Mouse (Mus musculus) intestine, embryonic 14.5 days (tissue): Measurements from ENCODE around the gene Olfr646. TPM values are rescaled to one million over a fixed set of nuclear protein-coding genes. Genes with fewer than 3 reads are reported as not detected.

ENCODE experiments used
- ATAC-seq: fragments of 200-750 bp; cut with Nextera tagmentation; replicated peaks from 2 replicates; pipeline ENCODE4 v1.8.0; 2017; ENCODE audit warnings: low read depth, moderate number of reproducible peaks, moderate TSS enrichment, moderate library complexity; ENCODE audit not compliant: low FRiP score, low TSS enrichment
- DNase-seq: peaks from one replicate; pipeline ENCODE4 v3.0.0-alpha.2; 2018; ENCODE audit warnings: low spot score
- H3K27ac ChIP-seq: fragments of 300-500 bp; sonication (generic); 2 replicates; pipeline ENCODE4 v1.5.1; 2014; ENCODE audit warnings: low read depth, mild to moderate bottlenecking, control low read depth
- H3K27me3 ChIP-seq: fragments of 300-500 bp; sonication (generic); replicated peaks from 2 replicates; pipeline ENCODE4 v1.6.1; 2014; ENCODE audit warnings: low read length, control low read depth; ENCODE audit not compliant: control insufficient read depth, insufficient read depth
- H3K36me3 ChIP-seq: fragments of 300-500 bp; sonication (generic); 2 replicates; pipeline ENCODE4 v1.6.1; 2014; ENCODE audit warnings: low read length, control low read depth; ENCODE audit not compliant: control insufficient read depth, insufficient read depth
- H3K4me1 ChIP-seq: fragments of 300-500 bp; sonication (generic); replicated peaks from 2 replicates; pipeline ENCODE4 v1.6.1; 2014; ENCODE audit warnings: low read length, control low read depth, mixed read lengths; ENCODE audit not compliant: control insufficient read depth, insufficient read depth
- H3K4me2 ChIP-seq: fragments of 300-500 bp; sonication (generic); 2 replicates; pipeline ENCODE4 v1.6.1; 2014; ENCODE audit warnings: low read length
- H3K4me3 ChIP-seq: fragments of 300-500 bp; sonication (generic); 2 replicates; pipeline ENCODE4 v1.5.1; 2014; ENCODE audit warnings: low read depth, low read length, control low read depth, mixed read lengths
- H3K9ac ChIP-seq: fragments of 300-500 bp; sonication (generic); 2 replicates; pipeline ENCODE4 v1.6.1; 2014; ENCODE audit warnings: mild to moderate bottlenecking, low read length
- H3K9me3 ChIP-seq: fragments of 300-500 bp; sonication (generic); 2 replicates; pipeline ENCODE4 v1.6.1; 2016; ENCODE audit warnings: low read length, control low read depth; ENCODE audit not compliant: control insufficient read depth
- WGBS: fragments of 180-500 bp; shearing (Covaris S2); extraction: QIAGEN DNeasy Blood & Tissue Kit; methylation state at CpG from one replicate; pipeline ENCODE4 v1.1.7; 2014; 5-methylcytosine and 5-hydroxymethylcytosine counted together
- polyA plus RNA-seq: library from polyadenylated mRNA; unstranded; fragments of >200 nt; fragmentation: Nextera tagmentation; extraction: Ambion mirVana; gene quantifications from 2 replicates; pipeline ENCODE4 v1.2.1, GENCODE M21; 2014

The Olfr646 gene
- not detected in 2 replicates for polyA plus RNA-seq

DNA sequence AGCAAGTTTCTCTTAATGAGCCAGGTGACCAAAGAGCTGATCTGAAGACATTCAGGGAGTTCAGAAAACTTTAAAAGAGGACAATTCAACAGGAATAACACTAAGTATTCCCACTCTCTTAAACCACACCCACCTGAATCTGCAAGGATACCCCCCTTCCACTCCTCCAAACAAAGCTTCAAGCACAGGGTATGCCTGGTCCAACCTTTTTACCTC lies at the start of gene Olfr646:
TSS of gene Olfr646 (plus strand) at position 117 of the 216 bp plus-strand sequence.
- Histone ChIP-seq H3K4me2 (no peak within 1 kb of the TSS), H3K27ac (no peak within 1 kb of the TSS), H3K27me3 (no peaks in the 10 kb centered on the region), H3K9ac (no peak within 1 kb of the TSS), H3K4me1 (no peaks in the 10 kb centered on the region), H3K4me3 (no peak within 1 kb of the TSS), H3K9me3 (no peaks in the 10 kb centered on the region), H3K36me3 (no peaks in the 10 kb centered on the region)
- ATAC-seq (no peak), DNase-seq (no peak)

DNA sequence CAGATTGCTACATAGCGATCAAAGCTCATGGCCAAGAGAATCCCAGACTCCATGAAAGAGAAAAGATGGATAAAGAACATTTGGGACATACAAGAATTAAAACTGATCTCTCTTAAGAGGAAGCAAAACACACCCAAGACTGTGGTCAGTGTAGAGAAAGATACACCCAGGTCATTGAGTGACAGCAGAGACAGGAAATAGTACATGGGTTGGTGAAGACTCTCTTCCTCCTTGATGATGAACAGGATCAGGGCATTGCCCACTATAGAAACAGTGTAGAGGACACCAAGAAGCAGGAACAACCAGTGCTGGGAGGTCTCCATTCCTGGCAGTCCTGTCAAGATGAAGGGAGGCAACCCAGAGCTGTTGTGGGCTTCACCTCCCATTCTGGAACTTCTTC lies 45.5 kb upstream of the Olfr646 start:
- Histone ChIP-seq H3K4me3 (no peak overlapping the region), H3K9me3 (no peaks in the 10 kb centered on the region), H3K9ac (no peak overlapping the region), H3K4me1 (no peaks in the 10 kb centered on the region), H3K36me3 (no peaks in the 10 kb centered on the region), H3K27ac (no peak overlapping the region), H3K27me3 (no peaks in the 10 kb centered on the region), H3K4me2 (no peak overlapping the region)
- no peak for DNase-seq
- ATAC-seq, result no peak
- WGBS, result 93% methylated on average over 1 of the region's 1 CpGs

DNA sequence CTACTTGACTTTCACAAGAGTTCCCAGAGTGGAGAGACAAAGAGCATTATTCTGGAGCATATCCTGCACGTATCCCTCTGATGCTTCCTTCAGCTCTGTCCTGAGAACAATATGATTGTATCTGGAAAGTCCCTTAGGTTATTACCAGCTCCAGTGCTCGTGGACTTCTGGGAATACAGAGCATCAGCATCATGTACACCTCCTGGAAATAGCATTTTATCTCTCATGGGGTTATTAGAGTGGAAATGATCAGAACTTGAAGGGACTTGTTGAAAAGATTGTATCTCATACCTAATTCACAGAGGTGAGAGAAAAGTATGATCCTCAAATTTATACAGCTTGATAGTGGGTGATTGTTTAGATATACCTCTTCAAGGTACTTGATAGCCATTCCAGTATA lies 43.3 kb upstream of the Olfr646 start, which contains the start of gene 4930516K23Rik:
TSS of gene 4930516K23Rik (minus strand) at position 101 of the 400 bp plus-strand sequence.
- H3K9ac ChIP-seq, result no peak within 1 kb of the TSS
- no peaks in the 10 kb centered on the region for H3K27me3 ChIP-seq
- no peak within 1 kb of the TSS for H3K4me3 ChIP-seq
- 58% methylated on average over 2 of the region's 2 CpGs for WGBS
- no peaks in the 10 kb centered on the region for H3K4me1 ChIP-seq
- H3K9me3 ChIP-seq, result no peaks in the 10 kb centered on the region
- DNase-seq (no peak), ATAC-seq (no peak)
- H3K27ac ChIP-seq, result no peak within 1 kb of the TSS
- no peaks in the 10 kb centered on the region for H3K36me3 ChIP-seq
- H3K4me2 ChIP-seq, result no peak within 1 kb of the TSS

DNA sequence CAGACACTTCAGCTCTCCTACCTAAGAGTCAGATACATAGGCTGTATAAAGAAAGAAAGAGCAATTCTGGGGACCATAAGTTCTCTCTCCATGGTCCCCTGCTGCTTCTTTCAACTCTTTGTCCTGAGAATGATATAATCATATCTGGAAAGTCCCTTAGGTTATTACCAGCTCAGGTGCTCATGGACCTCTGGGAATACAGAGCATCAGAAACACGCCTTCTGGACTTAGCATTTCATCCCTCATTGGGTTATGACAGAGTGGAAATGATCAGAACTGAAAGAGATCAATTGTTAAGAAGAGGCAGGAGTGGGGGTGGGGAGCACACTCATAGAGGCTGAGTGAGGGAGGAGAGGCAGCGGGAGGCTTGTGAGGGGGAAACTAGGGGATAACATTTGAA lies 32.9 kb upstream of the Olfr646 start, which contains the start of gene Olfr644:
TSS of gene Olfr644 (minus strand) at position 101 of the 400 bp plus-strand sequence.
- no peaks in the 10 kb centered on the region for H3K27me3 ChIP-seq
- ATAC-seq, result no peak
- H3K36me3 ChIP-seq, result no peaks in the 10 kb centered on the region
- H3K9me3 ChIP-seq, result no peaks in the 10 kb centered on the region
- H3K4me1 ChIP-seq, result no peaks in the 10 kb centered on the region
- H3K4me3 ChIP-seq, result no peak within 1 kb of the TSS
- H3K27ac ChIP-seq, result no peak within 1 kb of the TSS
- H3K4me2 ChIP-seq, result no peak within 1 kb of the TSS
- no peak for DNase-seq
- no peak within 1 kb of the TSS for H3K9ac ChIP-seq
- 66% methylated on average over 2 of the region's 2 CpGs for WGBS

DNA sequence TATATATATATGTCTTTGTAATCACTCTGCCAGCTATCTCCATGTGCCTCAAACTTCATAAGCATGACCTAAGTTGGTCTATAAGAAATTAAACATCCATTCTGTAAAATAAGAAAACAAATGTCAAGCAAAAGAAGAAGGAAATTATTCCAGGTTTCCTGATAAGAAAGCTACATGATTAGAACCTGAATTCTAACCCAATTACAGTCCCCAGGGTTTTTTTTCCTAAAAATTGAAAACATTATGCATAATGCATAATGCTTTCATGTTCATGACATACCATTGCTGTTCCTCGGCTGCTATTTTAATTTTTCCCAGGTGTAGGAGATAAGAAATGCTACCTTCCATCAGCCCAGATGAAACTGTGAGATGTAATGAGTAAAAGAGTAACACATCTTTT lies 19.3 kb upstream of the Olfr646 start, which contains the start of gene Olfr645:
TSS of gene Olfr645 (minus strand) at position 101 of the 400 bp plus-strand sequence.
- no peaks in the 10 kb centered on the region for H3K9me3 ChIP-seq
- no peaks in the 10 kb centered on the region for H3K4me1 ChIP-seq
- ATAC-seq, result no peak
- no peak within 1 kb of the TSS for H3K27ac ChIP-seq
- no peaks in the 10 kb centered on the region for H3K27me3 ChIP-seq
- DNase-seq, result no peak
- WGBS, result 80% methylated on average over 1 of the region's 1 CpGs
- no peak within 1 kb of the TSS for H3K4me3 ChIP-seq
- H3K9ac ChIP-seq, result no peak within 1 kb of the TSS
- no peaks in the 10 kb centered on the region for H3K36me3 ChIP-seq
- H3K4me2 ChIP-seq, result no peak within 1 kb of the TSS

DNA sequence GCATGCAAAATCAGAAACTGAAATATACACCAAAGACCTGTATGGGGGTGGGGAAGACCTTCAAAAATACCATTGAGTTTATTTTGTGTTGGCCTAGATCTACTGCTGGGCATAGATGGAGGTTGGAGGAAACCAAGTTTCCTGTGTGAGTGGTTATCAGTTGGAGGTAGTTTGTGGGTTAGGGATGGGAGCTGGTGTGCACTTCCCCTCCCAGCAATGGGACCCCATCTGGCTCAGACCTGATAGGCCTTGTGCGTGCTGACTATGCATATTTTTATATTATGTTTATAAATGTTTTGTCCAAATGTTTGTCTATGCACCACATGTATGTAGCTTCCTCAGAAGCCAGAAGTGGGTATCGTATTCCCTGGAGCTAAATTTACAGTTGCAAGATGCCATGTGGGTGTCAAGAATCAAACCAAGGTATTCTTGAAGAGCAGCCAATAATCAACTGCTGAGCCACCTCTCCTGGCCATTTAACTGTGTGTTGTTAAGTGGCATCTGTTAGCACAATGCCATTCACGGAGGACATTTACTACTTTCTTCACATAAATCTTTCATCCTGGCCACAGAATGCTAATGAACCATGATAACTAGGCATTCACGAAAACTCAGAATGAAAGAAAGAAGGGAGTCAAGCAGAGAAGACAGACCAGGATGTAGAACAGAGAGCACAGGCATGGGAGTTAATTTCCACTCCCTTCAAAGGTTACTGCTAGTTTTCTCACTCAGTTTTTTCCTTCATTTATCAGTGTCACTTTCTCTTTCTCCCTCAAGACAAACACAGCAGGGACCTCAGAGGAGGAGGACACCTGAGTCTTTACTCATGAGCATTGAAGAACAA lies 538 bp upstream of the Olfr646 start:
- Histone ChIP-seq H3K4me1 (no peaks in the 10 kb centered on the region), H3K27me3 (no peaks in the 10 kb centered on the region), H3K27ac (no peak overlapping the region), H3K9ac (no peak overlapping the region), H3K4me2 (no peak overlapping the region), H3K4me3 (no peak overlapping the region), H3K36me3 (no peaks in the 10 kb centered on the region), H3K9me3 (no peaks in the 10 kb centered on the region)
- 42% methylated on average over 4 of the region's 4 CpGs for WGBS
- DNase-seq (no peak), ATAC-seq (no peak)

DNA sequence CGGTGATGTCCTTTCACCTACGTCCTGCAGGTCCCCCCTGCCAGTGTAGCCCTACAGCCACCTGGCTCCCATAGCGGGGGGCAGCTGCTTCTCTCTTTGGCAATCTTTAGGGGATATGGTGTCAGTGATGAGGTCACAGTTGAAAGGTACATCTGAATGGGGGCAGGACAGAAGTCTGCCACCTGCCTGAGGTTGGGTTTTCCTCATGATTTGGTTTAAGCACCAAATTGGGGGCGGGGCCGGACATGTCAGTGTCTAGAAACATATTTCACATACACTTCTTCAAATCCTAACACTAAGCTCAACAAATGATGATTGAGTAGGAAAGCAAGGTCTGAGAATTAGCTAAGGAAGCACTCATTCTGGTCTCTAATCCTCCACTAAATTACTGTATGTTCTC lies 25.1 kb downstream of the Olfr646 start, which contains the start of gene Ubqln5:
TSS of gene Ubqln5 (minus strand) at position 101 of the 400 bp plus-strand sequence.
- WGBS, result 91% methylated on average over 5 of the region's 5 CpGs
- ATAC-seq (no peak), DNase-seq (no peak)

DNA sequence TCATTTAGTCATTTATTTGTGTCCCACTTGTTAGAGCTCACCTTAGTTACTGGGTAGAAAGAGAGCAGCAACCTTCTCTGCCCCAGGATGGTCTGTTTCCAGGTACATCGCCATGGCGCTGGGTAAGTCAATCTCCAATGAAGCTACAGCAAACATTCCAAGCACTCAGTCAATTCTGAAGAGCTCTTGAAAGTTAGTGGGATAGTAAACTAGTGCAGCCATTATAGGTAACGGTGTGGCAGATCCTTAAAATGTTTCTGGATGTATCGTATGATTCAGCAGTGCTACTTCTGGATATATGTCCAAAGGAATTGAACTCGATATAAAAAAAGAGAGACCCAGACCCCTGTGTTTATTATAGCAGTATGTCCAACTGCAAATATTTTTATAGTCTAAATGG lies 32.6 kb downstream of the Olfr646 start, which contains the start of gene Olfr643:
TSS of gene Olfr643 (minus strand) at position 101 of the 400 bp plus-strand sequence.
- WGBS, result 76% methylated on average over 5 of the region's 5 CpGs
- no peak for DNase-seq

More for the DNA sequence above, 25.1 kb downstream of the Olfr646 start, which contains the start of gene Ubqln5:
- Histone ChIP-seq H3K9me3 (no peaks in the 10 kb centered on the region), H3K9ac (no peak within 1 kb of the TSS), H3K27me3 (no peaks in the 10 kb centered on the region), H3K4me2 (no peak within 1 kb of the TSS), H3K4me1 (no peaks in the 10 kb centered on the region), H3K4me3 (no peak within 1 kb of the TSS), H3K27ac (no peak within 1 kb of the TSS), H3K36me3 (no peaks in the 10 kb centered on the region)

DNA sequence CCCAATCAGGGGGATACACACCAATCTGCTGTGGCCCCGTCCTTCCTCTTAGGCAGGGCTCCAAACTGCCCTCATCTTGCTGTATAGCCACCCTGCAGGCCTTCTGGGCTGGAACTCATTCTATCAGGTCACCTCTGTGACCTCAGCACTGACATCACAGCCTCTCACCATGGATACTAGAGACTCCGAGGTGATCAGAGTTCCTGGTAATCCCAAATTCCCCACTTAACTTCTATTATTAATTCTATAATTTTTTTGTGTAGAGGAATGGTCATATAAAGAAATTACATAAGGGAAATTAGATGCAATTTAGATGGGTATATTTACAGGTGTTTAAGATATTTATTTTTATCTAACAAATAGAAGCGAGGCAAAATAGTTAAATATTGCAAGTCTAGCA lies 38.5 kb downstream of the Olfr646 start, which contains the start of gene Ubqln3:
TSS of gene Ubqln3 (minus strand) at position 101 of the 400 bp plus-strand sequence.
- Histone ChIP-seq H3K36me3 (no peaks in the 10 kb centered on the region), H3K27me3 (no peaks in the 10 kb centered on the region), H3K4me2 (no peak within 1 kb of the TSS), H3K4me3 (no peak within 1 kb of the TSS), H3K27ac (no peak within 1 kb of the TSS), H3K9me3 (no peaks in the 10 kb centered on the region), H3K9ac (no peak within 1 kb of the TSS), H3K4me1 (no peaks in the 10 kb centered on the region)
- DNase-seq, result no peak
- 75% methylated on average over 3 of the region's 3 CpGs for WGBS
- ATAC-seq, result no peak

More for the DNA sequence above, 32.6 kb downstream of the Olfr646 start, which contains the start of gene Olfr643:
- H3K4me1 ChIP-seq, result no peaks in the 10 kb centered on the region
- no peaks in the 10 kb centered on the region for H3K9me3 ChIP-seq
- H3K27ac ChIP-seq, result no peak within 1 kb of the TSS
- ATAC-seq, result no peak
- H3K4me3 ChIP-seq, result no peak within 1 kb of the TSS
- H3K4me2 ChIP-seq, result no peak within 1 kb of the TSS
- H3K27me3 ChIP-seq, result no peaks in the 10 kb centered on the region
- H3K36me3 ChIP-seq, result no peaks in the 10 kb centered on the region
- no peak within 1 kb of the TSS for H3K9ac ChIP-seq
